Mouse (Mus musculus) erythroblast, adult 5-6 weeks (primary cell): Measurements from ENCODE around the gene Mtrf1. TPM values are rescaled to one million over a fixed set of nuclear protein-coding genes. Genes with fewer than 3 reads are reported as not detected.
"Not testable (repeated sequence)": the region's sequence is repeated elsewhere in the genome, so short reads cannot be mapped to it uniquely, and the experiment has no call there.

Experiments
- ATAC-seq: replicated peaks from 2 replicates; pipeline ENCODE4 v1.8.0; 2016; ENCODE audit warnings: moderate number of reproducible peaks, mild to moderate bottlenecking, moderate TSS enrichment, inconsistent platforms; ENCODE audit not compliant: poor library complexity, low FRiP score, severe bottlenecking
- total RNA-seq, 2 experiments: library from RNA; stranded (forward) in 1 of 2; stranded (reverse) in 1 of 2; fragments of 150-400 nt in 1 of 2; fragments of 200-764, 138-1000 nt in 1 of 2; gene quantifications; 2 replicates each; pipeline versions ENCODE4 v1.2.3 to v1.2.4; 2015 to 2017; ENCODE audit warnings: low replicate concordance in 2 of 2

The Mtrf1 gene
- total RNA-seq, 2 experiments from 2014 or later: 0.96 to 1.3 TPM

- no peak for ATAC-seq
Measured at GRCm38 (mm10) chr14:79441441-79441840, 43.9 kb downstream of the Mtrf1 start.

- ATAC-seq: no peak
Measured at GRCm38 (mm10) chr14:79444601-79445000, 47.0 kb downstream of the Mtrf1 start.

- ATAC-seq: no peak
Measured at GRCm38 (mm10) chr14:79445055-79445620, 47.6 kb downstream of the Mtrf1 start.

GRCm38 (mm10) chr14:79451681-79452590 lies 54.4 kb downstream of the Mtrf1 start, which contains the start of gene Kbtbd6:
Kbtbd6 (plus strand) TSS chr14:79451835.
- ATAC-seq: peak; percentile 96

GRCm38 (mm10) chr14:79452591-79452934 lies 55.0 kb downstream of the Mtrf1 start:
- not testable (repeated sequence) for ATAC-seq

GRCm38 (mm10) chr14:79460401-79460800 lies 62.8 kb downstream of the Mtrf1 start:
- ATAC-seq: no peak

- ATAC-seq: no peak
Measured at GRCm38 (mm10) chr14:79460988-79461387, 63.4 kb downstream of the Mtrf1 start.

- no peak for ATAC-seq
Measured at GRCm38 (mm10) chr14:79465623-79466022, 68.1 kb downstream of the Mtrf1 start.

GRCm38 (mm10) chr14:79467621-79468020 lies 70.0 kb downstream of the Mtrf1 start:
- ATAC-seq: peak; percentile 73

Other genes with a start within 250 kb of the Mtrf1 start
- gene Zfp957, start 150.4 kb upstream of the Mtrf1 start, total RNA-seq (2015; ENCODE audit: low replicate concordance): not detected in 2 replicates
- gene Zfp957, start 150.4 kb upstream of the Mtrf1 start, total RNA-seq (2017; ENCODE audit: low replicate concordance): not detected in 2 replicates
- gene Rgcc, start 96.1 kb upstream of the Mtrf1 start, total RNA-seq (2015; ENCODE audit: low replicate concordance): 63.7 and 78.6 TPM in 2 replicates
- gene Rgcc, start 96.1 kb upstream of the Mtrf1 start, total RNA-seq (2017; ENCODE audit: low replicate concordance): 55.2 and 86.4 TPM in 2 replicates
- 14.2 and 16.7 TPM in 2 replicates for gene Naa16, start 7.0 kb upstream of the Mtrf1 start, total RNA-seq (2015; ENCODE audit: low replicate concordance)
- gene Naa16, start 7.0 kb upstream of the Mtrf1 start, total RNA-seq (2017; ENCODE audit: low replicate concordance): 12.1 and 13.4 TPM in 2 replicates
- 9.2 and 10.2 TPM in 2 replicates for gene Kbtbd7, start 28.7 kb downstream of the Mtrf1 start, total RNA-seq (2015; ENCODE audit: low replicate concordance)
- gene Kbtbd7, start 28.7 kb downstream of the Mtrf1 start, total RNA-seq (2017; ENCODE audit: low replicate concordance): 10.5 and 11.4 TPM in 2 replicates
- gene Kbtbd6, start 54.1 kb downstream of the Mtrf1 start, total RNA-seq (2015; ENCODE audit: low replicate concordance): 0.96 and 2.1 TPM in 2 replicates
- gene Kbtbd6, start 54.1 kb downstream of the Mtrf1 start, total RNA-seq (2017; ENCODE audit: low replicate concordance): 2.6 and 3.6 TPM in 2 replicates
- 38.8 and 45.6 TPM in 2 replicates for gene Elf1, start 83.4 kb downstream of the Mtrf1 start, total RNA-seq (2015; ENCODE audit: low replicate concordance)
- 83.8 and 92.9 TPM in 2 replicates for gene Elf1, start 83.4 kb downstream of the Mtrf1 start, total RNA-seq (2017; ENCODE audit: low replicate concordance)
- 12.1 and 13.0 TPM in 2 replicates for gene Wbp4, start 83.7 kb downstream of the Mtrf1 start, total RNA-seq (2015; ENCODE audit: low replicate concordance)
- 30.7 and 45.6 TPM in 2 replicates for gene Wbp4, start 83.7 kb downstream of the Mtrf1 start, total RNA-seq (2017; ENCODE audit: low replicate concordance)
- gene Sugt1, start 189.9 kb downstream of the Mtrf1 start, total RNA-seq (2015; ENCODE audit: low replicate concordance): 46.9 and 56.4 TPM in 2 replicates
- gene Sugt1, start 189.9 kb downstream of the Mtrf1 start, total RNA-seq (2017; ENCODE audit: low replicate concordance): 30.9 and 44.0 TPM in 2 replicates